Mouse (Mus musculus) liver, embryonic 14.5 days (tissue): ENCODE measurements around the gene Homer2.

Experiments used
- CTCF ChIP-seq: IDR thresholded peaks from 2 replicates; pipeline ENCODE4 v1.5.1; 2016; ENCODE audit warnings: antibody characterized with exemption, low read depth, control low read depth
- EP300 ChIP-seq: IDR thresholded peaks from 2 replicates; pipeline ENCODE4 v1.6.1; 2016; ENCODE audit warnings: antibody characterized with exemption, low read depth

DNA sequence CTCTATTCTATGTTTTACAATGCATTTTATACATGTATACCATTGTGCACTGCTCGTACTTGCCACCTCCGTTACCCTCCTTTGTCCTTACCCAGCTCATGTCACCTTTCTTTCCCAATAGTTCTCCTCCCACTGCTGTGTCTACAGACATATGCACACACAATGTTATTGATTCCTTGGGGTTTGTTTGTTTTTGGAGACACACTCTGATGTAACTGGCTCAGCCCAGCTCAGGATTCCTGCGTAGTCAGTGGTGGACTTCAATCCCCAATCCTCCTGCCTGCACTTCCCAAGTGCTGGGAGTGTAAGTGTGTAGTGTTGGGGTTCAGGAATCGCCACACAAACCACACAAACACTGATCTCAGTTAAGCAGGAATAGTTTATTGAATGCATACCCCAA, 120.1 kb downstream of the Homer2 start:
- TF ChIP-seq CTCF (no peak), EP300 (no peak)
